Mouse (Mus musculus) megakaryocyte, embryonic 14.5 days (primary cell): Measurements from ENCODE around the gene Ctsl. TPM values are rescaled to one million over a fixed set of nuclear protein-coding genes. Genes with fewer than 3 reads are reported as not detected.
A peak's percentile ranks its signal among the peaks of the same experiment; 100 is the strongest.

ENCODE experiments used
- H3K27me3 ChIP-seq: replicated peaks from 2 replicates; pipeline ENCODE3; 2012; ENCODE audit warnings: inconsistent platforms
- H3K36me3 ChIP-seq: replicated peaks from 2 replicates; pipeline ENCODE3; 2012; ENCODE audit warnings: low read length, inconsistent platforms, mixed read lengths
- H3K4me1 ChIP-seq: 2 replicates; pipeline ENCODE4 v1.6.1; 2012; ENCODE audit warnings: inconsistent platforms
- H3K4me3 ChIP-seq: replicated peaks from 2 replicates; pipeline ENCODE3; 2012; ENCODE audit warnings: moderate library complexity, mild to moderate bottlenecking, inconsistent platforms
- H3K9me3 ChIP-seq: 2 replicates; pipeline ENCODE4 v1.6.1; 2012; ENCODE audit warnings: inconsistent platforms
- FLI1 ChIP-seq: IDR thresholded peaks from 2 replicates; pipeline ENCODE4 v1.6.1; 2012; ENCODE audit warnings: low read length, inconsistent platforms, mixed read lengths
- GATA1 ChIP-seq: IDR thresholded peaks from 3 replicates; pipeline ENCODE4 v1.6.1; 2012; ENCODE audit warnings: mixed read lengths, low read length, inconsistent platforms, borderline replicate concordance
- polyA plus RNA-seq: library from polyadenylated mRNA; stranded (reverse); fragments of >175 nt; gene quantifications from 2 replicates; pipeline ENCODE4 v1.2.3, GENCODE M21; 2012; ENCODE audit warnings: low replicate concordance; ENCODE audit not compliant: insufficient read depth

Ctsl gene
- 15.0 TPM in 1 of 2 replicates, not detected in the other for polyA plus RNA-seq

- H3K27me3 ChIP-seq = peaks cover 16% of the 10 kb centered on the region
- TF ChIP-seq GATA1 = no peak
- no peak for TF ChIP-seq FLI1
These were observed at the start of gene Ctsl for GRCm38 (mm10) chr13:64370173-64370940. TSS of gene Ctsl (minus strand) at chr13:64370890.

GRCm38 (mm10) chr13:64416955-64417601, 46.4 kb upstream of the Ctsl start:
- Histone ChIP-seq H3K9me3 (peaks cover 4% of the 10 kb centered on the region; the same call in 1 of the 2 replicates), H3K27me3 (no peaks in the 10 kb centered on the region), H3K4me3 (no peak overlapping the region), H3K4me1 (no peaks in the 10 kb centered on the region; the same call in 1 of the 2 replicates), H3K36me3 (no peaks in the 10 kb centered on the region)
- TF ChIP-seq FLI1 (no peak), GATA1 (no peak)

More at GRCm38 (mm10) chr13:64370173-64370940, at the start of gene Ctsl:
- peak within 1 kb of the TSS; percentile 93 for H3K4me3 ChIP-seq
- H3K36me3 ChIP-seq = peaks cover 2% of the 10 kb centered on the region
- H3K9me3 ChIP-seq = no peaks in the 10 kb centered on the region
- peaks cover 6% of the 10 kb centered on the region for H3K4me1 ChIP-seq

- Histone ChIP-seq H3K4me1 (no peaks in the 10 kb centered on the region), H3K9me3 (peaks cover 4% of the 10 kb centered on the region; the same call in 1 of the 2 replicates), H3K27me3 (no peaks in the 10 kb centered on the region), H3K36me3 (no peaks in the 10 kb centered on the region), H3K4me3 (no peak overlapping the region)
- TF ChIP-seq FLI1 = no peak
These were observed 45.0 kb upstream of the Ctsl start for GRCm38 (mm10) chr13:64415659-64416058.

GRCm38 (mm10) chr13:64412752-64413257, 42.1 kb upstream of the Ctsl start:
- Histone ChIP-seq H3K9me3 (peaks cover 4% of the 10 kb centered on the region; the same call in 1 of the 2 replicates), H3K4me1 (no peaks in the 10 kb centered on the region)
- TF ChIP-seq FLI1 (no peak), GATA1 (no peak)

GRCm38 (mm10) chr13:64411282-64411681, 40.6 kb upstream of the Ctsl start:
- TF ChIP-seq GATA1 (no peak), FLI1 (no peak)
- H3K36me3 ChIP-seq = no peaks in the 10 kb centered on the region
- no peak overlapping the region for H3K4me3 ChIP-seq
- no peaks in the 10 kb centered on the region for H3K27me3 ChIP-seq
- H3K9me3 ChIP-seq = peaks cover 4% of the 10 kb centered on the region; the same call in 1 of the 2 replicates
- H3K4me1 ChIP-seq = no peaks in the 10 kb centered on the region

More at GRCm38 (mm10) chr13:64412752-64413257, 42.1 kb upstream of the Ctsl start:
- Histone ChIP-seq H3K36me3 (no peaks in the 10 kb centered on the region), H3K27me3 (no peaks in the 10 kb centered on the region), H3K4me3 (no peak overlapping the region)

- no peaks in the 10 kb centered on the region for H3K27me3 ChIP-seq
- H3K9me3 ChIP-seq = peaks cover 4% of the 10 kb centered on the region; the same call in 1 of the 2 replicates
- no peaks in the 10 kb centered on the region for H3K4me1 ChIP-seq
- no peak for TF ChIP-seq FLI1
- no peak for TF ChIP-seq GATA1
- H3K4me3 ChIP-seq = no peak overlapping the region
- no peaks in the 10 kb centered on the region for H3K36me3 ChIP-seq
These were observed 39.9 kb upstream of the Ctsl start for GRCm38 (mm10) chr13:64410604-64411003.

- Histone ChIP-seq H3K9me3 (no peaks in the 10 kb centered on the region), H3K36me3 (no peaks in the 10 kb centered on the region), H3K4me3 (no peak overlapping the region), H3K4me1 (no peaks in the 10 kb centered on the region), H3K27me3 (no peaks in the 10 kb centered on the region)
- TF ChIP-seq GATA1 (no peak), FLI1 (no peak)
These were observed 37.3 kb upstream of the Ctsl start for GRCm38 (mm10) chr13:64407992-64408391.

- TF ChIP-seq FLI1 = no peak
- peaks cover 3% of the 10 kb centered on the region; the same call in 1 of the 2 replicates for H3K4me1 ChIP-seq
- no peak overlapping the region for H3K4me3 ChIP-seq
- H3K27me3 ChIP-seq = no peaks in the 10 kb centered on the region
- H3K36me3 ChIP-seq = no peaks in the 10 kb centered on the region
- H3K9me3 ChIP-seq = no peaks in the 10 kb centered on the region
These were observed 34.9 kb upstream of the Ctsl start for GRCm38 (mm10) chr13:64405550-64405949.

GRCm38 (mm10) chr13:64403519-64403918, 32.8 kb upstream of the Ctsl start:
- Histone ChIP-seq H3K4me1 (peaks cover 3% of the 10 kb centered on the region; the same call in 1 of the 2 replicates), H3K36me3 (no peaks in the 10 kb centered on the region), H3K9me3 (no peaks in the 10 kb centered on the region), H3K27me3 (no peaks in the 10 kb centered on the region), H3K4me3 (no peak overlapping the region)
- no peak for TF ChIP-seq GATA1
- TF ChIP-seq FLI1 = no peak
